Mouse (Mus musculus) myocyte (in vitro differentiated cells): Measurements from ENCODE around the gene Spem2. TPM values are rescaled to one million over a fixed set of nuclear protein-coding genes. Genes with fewer than 3 reads are reported as not detected.
A peak's percentile ranks its signal among the peaks of the same experiment; 100 is the strongest.

Experiments used
- H3K27me3 ChIP-seq: one replicate; pipeline ENCODE4 v1.6.1; 2011; ENCODE audit not compliant: control insufficient read depth, insufficient read depth, insufficient read length
- H3K36me3 ChIP-seq: one replicate; pipeline ENCODE4 v1.6.1; 2011; ENCODE audit not compliant: control insufficient read depth, insufficient read depth
- H3K4me2 ChIP-seq: one replicate; pipeline ENCODE4 v1.6.1; 2011; ENCODE audit warnings: low read depth, control low read depth
- H3K4me3 ChIP-seq: one replicate; pipeline ENCODE4 v1.5.1; 2011; ENCODE audit warnings: mild to moderate bottlenecking, control low read depth, moderate library complexity
- H3K79me2 ChIP-seq: one replicate; pipeline ENCODE4 v1.6.1; 2011; ENCODE audit not compliant: control insufficient read depth, insufficient read depth
- H3ac ChIP-seq: one replicate; pipeline ENCODE4 v1.6.1; 2011; ENCODE audit not compliant: control insufficient read depth, insufficient read length
- CEBPB ChIP-seq: IDR thresholded peaks from 2 replicates; pipeline ENCODE4 v1.6.1; 2011; ENCODE audit warnings: mild to moderate bottlenecking, moderate library complexity; ENCODE audit not compliant: poor library complexity, insufficient read depth, severe bottlenecking
- E2F4 ChIP-seq: IDR thresholded peaks from one replicate; pipeline ENCODE4 v1.6.1; 2011; ENCODE audit warnings: mild to moderate bottlenecking, control low read depth, moderate library complexity; ENCODE audit not compliant: insufficient read depth
- MAX ChIP-seq: IDR thresholded peaks from one replicate; pipeline ENCODE4 v1.6.1; 2011; ENCODE audit warnings: low read depth, mild to moderate bottlenecking, control low read depth
- MYOD1 ChIP-seq, 3 experiments: IDR thresholded peaks; one replicate each; pipeline ENCODE4 v1.6.1; 2011; ENCODE audit warnings: control low read depth in 2 of 3, low read depth in 2 of 3, mild to moderate bottlenecking in 2 of 3, moderate library complexity in 1 of 3; ENCODE audit not compliant: insufficient read length in 2 of 3, control insufficient read depth in 1 of 3
- MYOG ChIP-seq, 3 experiments: IDR thresholded peaks; one replicate each; pipeline ENCODE4 v1.6.1; 2011; ENCODE audit warnings: control low read depth in 2 of 3, low read depth in 2 of 3, mild to moderate bottlenecking in 2 of 3; ENCODE audit not compliant: insufficient read length in 2 of 3, control insufficient read depth in 1 of 3, insufficient read depth in 1 of 3
- POLR2A ChIP-seq: IDR thresholded peaks from one replicate; pipeline ENCODE4 v1.6.1; 2011; ENCODE audit warnings: low read depth, mild to moderate bottlenecking, control low read depth, moderate library complexity; ENCODE audit not compliant: insufficient read length
- POLR2AphosphoS2 ChIP-seq: IDR thresholded peaks from one replicate; pipeline ENCODE4 v1.6.1; 2011; ENCODE audit warnings: low read depth, control low read depth; ENCODE audit not compliant: insufficient read length
- REST ChIP-seq: IDR thresholded peaks from one replicate; pipeline ENCODE4 v1.6.1; 2011; ENCODE audit warnings: mild to moderate bottlenecking, control low read depth, moderate library complexity; ENCODE audit not compliant: insufficient read depth, insufficient read length
- SRF ChIP-seq: IDR thresholded peaks from one replicate; pipeline ENCODE4 v1.6.1; 2011; ENCODE audit warnings: low read depth; ENCODE audit not compliant: control insufficient read depth, insufficient read length
- TCF12 ChIP-seq: IDR thresholded peaks from one replicate; pipeline ENCODE4 v1.6.1; 2011; ENCODE audit warnings: mild to moderate bottlenecking, control low read depth; ENCODE audit not compliant: poor library complexity, insufficient read depth, severe bottlenecking
- TCF3 ChIP-seq: IDR thresholded peaks from one replicate; pipeline ENCODE4 v1.6.1; 2011; ENCODE audit warnings: low read depth, control low read depth; ENCODE audit not compliant: insufficient read length
- USF1 ChIP-seq: IDR thresholded peaks from one replicate; pipeline ENCODE4 v1.6.1; 2011; ENCODE audit warnings: low read depth, mild to moderate bottlenecking, control low read depth, moderate library complexity
- polyA plus RNA-seq: library from polyadenylated mRNA; unstranded; fragments of >200 nt; fragmentation: generic; extraction: Trizol; gene quantifications from one replicate; pipeline ENCODE4 v1.2.1, GENCODE M21; 2012; ENCODE audit warnings: missing spikeins

Gene Spem2
- polyA plus RNA-seq, 1 experiment: not detected

DNA sequence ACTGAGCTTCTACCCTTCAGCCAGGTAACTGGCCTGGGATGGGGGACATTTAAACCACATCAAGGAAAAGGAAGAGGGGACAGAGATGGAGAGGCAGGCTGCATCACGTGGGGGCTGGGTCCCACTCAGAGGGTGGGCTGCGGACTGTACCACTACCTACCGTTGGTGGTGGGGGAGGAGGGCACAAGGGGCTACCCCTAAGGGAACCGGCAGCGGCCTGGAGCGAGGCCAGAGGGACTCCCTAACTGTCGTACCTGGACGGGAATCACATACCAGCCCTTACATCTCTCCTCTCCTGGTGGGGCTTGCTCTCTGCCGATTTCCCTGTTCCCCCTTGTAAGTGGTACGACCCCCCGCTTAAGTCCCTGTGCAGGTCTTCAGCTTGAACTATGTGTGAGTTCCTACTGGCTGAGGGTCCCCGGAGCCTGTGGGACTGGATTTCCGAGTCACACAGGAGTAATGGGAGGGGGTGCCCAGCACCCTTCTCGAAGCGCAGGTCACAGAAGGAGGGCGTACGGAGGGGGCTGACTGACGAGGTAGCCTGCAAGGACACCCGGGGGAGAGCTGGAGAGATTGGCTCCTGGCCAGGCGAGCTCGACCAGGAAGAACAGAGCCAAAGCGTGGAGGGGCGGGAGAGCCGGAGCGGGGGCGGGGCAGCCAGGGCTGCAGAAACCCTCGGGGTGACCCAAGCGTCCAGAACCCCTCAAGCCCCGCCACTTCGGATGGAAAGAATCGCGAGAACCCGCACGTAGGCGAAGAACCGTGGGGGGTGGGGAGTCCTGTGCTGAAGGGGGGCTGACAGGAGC lies 17.7 kb downstream of the Spem2 start:
- Histone ChIP-seq H3K4me3 (peak overlapping the region; percentile 65), H3K36me3 (peaks cover 4% of the 10 kb centered on the region), H3K4me2 (peak overlapping the region; percentile 99), H3K27me3 (no peaks in the 10 kb centered on the region), H3ac (peak overlapping the region; percentile 3), H3K79me2 (no peaks in the 10 kb centered on the region)
- TF ChIP-seq CEBPB (no peak), USF1 (peak; percentile 28)

DNA sequence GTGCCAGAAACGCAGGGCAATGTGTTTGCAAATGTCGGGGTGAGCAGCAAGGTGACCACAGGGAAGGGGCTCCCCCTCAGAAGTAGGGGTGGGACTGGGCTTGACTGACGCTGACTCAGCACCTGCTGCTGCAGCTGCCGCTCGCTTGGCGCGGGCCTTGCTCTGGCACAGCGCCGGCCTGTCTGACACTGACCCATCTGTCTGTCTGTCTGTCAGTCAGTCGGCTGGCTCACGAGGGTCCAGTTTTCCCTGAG lies 18.2 kb downstream of the Spem2 start:
- Histone ChIP-seq H3K4me2 (peak overlapping the region; percentile 99), H3K36me3 (peaks cover 4% of the 10 kb centered on the region), H3ac (no peak overlapping the region), H3K27me3 (no peaks in the 10 kb centered on the region), H3K79me2 (no peaks in the 10 kb centered on the region), H3K4me3 (peak overlapping the region; percentile 65)
- TF ChIP-seq TCF3: peak; percentile 86
- no peak for TF ChIP-seq CEBPB
- peak; percentile 71 to 100 (median 99) for TF ChIP-seq MYOG (IDR thresholded peaks at IDR 0.05; ENCODE audit: control insufficient read depth in 1 of 3, insufficient read depth in 1 of 3, insufficient read length in 2 of 3, low read depth in 2 of 3)
- TF ChIP-seq POLR2AphosphoS2: peak; percentile 34
- no peak for TF ChIP-seq MAX
- TF ChIP-seq TCF12: peak; percentile 48
- peak in 2 of 3 experiments; percentile 98 to 99 for TF ChIP-seq MYOD1 (IDR thresholded peaks at IDR 0.05; ENCODE audit: control insufficient read depth in 1 of 3, insufficient read length in 2 of 3, low read depth in 2 of 3)
- TF ChIP-seq POLR2A: peak; percentile 37

DNA sequence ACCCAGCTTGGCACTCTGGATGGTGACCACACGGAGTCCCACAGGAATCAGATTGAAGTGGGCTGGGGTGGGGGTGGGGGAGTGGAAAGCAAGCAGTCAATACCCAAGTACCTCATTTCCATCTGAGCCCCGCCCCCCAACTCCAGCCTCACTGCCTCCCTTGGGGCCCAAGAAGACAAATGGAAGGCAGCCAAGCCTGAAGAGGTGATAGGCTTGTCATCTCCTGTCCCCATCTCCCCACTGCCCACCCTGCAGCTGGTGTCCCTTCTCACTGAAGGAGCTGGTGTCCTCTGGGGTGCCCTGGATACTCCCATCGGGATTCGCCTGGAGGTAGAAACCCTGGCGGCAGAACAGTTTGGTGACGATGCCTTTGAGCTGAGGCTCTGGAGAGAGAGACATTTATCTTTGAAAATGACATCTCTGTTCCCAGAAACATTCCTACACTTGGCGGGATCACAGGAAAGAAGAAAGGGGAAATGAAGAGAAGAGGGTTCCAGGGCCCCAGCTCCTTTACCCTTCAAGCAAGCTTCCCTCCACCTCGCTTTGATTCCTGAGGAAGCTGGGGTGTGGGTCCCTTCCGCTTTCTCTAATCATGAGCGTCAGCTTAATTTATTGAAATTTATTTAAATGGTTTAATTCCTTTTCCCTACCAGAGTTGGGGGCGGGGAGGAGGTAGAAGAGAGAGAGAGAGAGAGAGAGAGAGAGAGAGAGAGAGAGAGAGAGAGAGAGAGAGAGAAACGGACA lies 18.7 kb downstream of the Spem2 start:
- Histone ChIP-seq H3K4me2 (peak overlapping the region; percentile 99), H3K4me3 (peak overlapping the region; percentile 65), H3K36me3 (peaks cover 4% of the 10 kb centered on the region), H3K79me2 (no peaks in the 10 kb centered on the region), H3ac (no peak overlapping the region), H3K27me3 (no peaks in the 10 kb centered on the region)
- TF ChIP-seq POLR2AphosphoS2 (no peak), MYOD1 (IDR thresholded peaks at IDR 0.05; ENCODE audit: control insufficient read depth in 1 of 3, insufficient read length in 2 of 3, low read depth in 2 of 3) (peak in 1 of 3 experiments; percentile 61), POLR2A (no peak), REST (no peak), MYOG (IDR thresholded peaks at IDR 0.05; ENCODE audit: control insufficient read depth in 1 of 3, insufficient read depth in 1 of 3, insufficient read length in 2 of 3, low read depth in 2 of 3) (peak in 1 of 3 experiments; percentile 6), CEBPB (no peak), TCF3 (no peak), USF1 (no peak), MAX (no peak), TCF12 (no peak)

DNA sequence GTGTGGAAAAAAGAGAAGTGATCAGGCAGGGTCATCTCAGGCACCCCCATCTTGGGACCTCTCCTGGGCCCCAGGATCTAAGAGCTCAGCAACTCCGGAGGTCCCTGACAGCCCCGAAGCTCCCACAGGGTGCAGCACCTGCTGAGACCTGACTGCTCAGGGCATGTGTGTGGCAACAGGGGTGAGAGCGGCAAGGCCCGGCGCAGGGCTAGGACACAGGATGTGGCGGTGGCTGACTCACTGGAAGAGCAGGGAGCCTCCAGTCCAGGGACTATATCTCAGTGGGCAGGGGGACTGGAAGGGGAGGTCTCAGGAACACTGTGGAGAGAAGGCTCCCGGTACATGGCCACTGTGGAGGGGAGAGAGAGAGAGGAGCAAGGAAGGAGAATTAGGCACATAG lies 20.3 kb downstream of the Spem2 start:
- TF ChIP-seq E2F4 (no peak), CEBPB (0 out of 2 replicates have a peak, but pooled peaks have one; percentile 4), SRF (no peak), MAX (no peak), MYOG (IDR thresholded peaks at IDR 0.05; ENCODE audit: control insufficient read depth in 1 of 3, insufficient read depth in 1 of 3, insufficient read length in 2 of 3, low read depth in 2 of 3) (peak in 1 of 3 experiments; percentile 64), MYOD1 (IDR thresholded peaks at IDR 0.05; ENCODE audit: control insufficient read depth in 1 of 3, insufficient read length in 2 of 3, low read depth in 2 of 3) (peak in 2 of 3 experiments; percentile 39 to 81)
- Histone ChIP-seq H3K27me3 (no peaks in the 10 kb centered on the region), H3K4me3 (no peak overlapping the region), H3K79me2 (no peaks in the 10 kb centered on the region), H3K4me2 (peak overlapping the region; percentile 38), H3K36me3 (peaks cover 4% of the 10 kb centered on the region), H3ac (no peak overlapping the region)

GRCm38 (mm10) chr11:69795983-69796435 lies 22.3 kb downstream of the Spem2 start:
- H3K27me3 ChIP-seq: no peaks in the 10 kb centered on the region

More at GRCm38 (mm10) chr11:69795983-69796435, 22.3 kb downstream of the Spem2 start:
- Histone ChIP-seq H3ac (no peak overlapping the region), H3K4me2 (peak overlapping the region; percentile 98), H3K4me3 (peak overlapping the region; percentile 40), H3K36me3 (peaks cover 15% of the 10 kb centered on the region), H3K79me2 (no peaks in the 10 kb centered on the region)
- no peak for TF ChIP-seq POLR2AphosphoS2
- TF ChIP-seq USF1: no peak
